Mouse (Mus musculus) neural tube, embryonic 14.5 days (tissue): Measurements from ENCODE around the gene Cdkn1c. TPM values are rescaled to one million over a fixed set of nuclear protein-coding genes. Genes with fewer than 3 reads are reported as not detected.

ENCODE experiments used
- ATAC-seq: fragments of 200-750 bp; cut with Nextera tagmentation; 2 replicates; pipeline ENCODE4 v1.8.0; 2017; ENCODE audit warnings: low read depth, mild to moderate bottlenecking, moderate TSS enrichment, moderate library complexity
- H3K27ac ChIP-seq: fragments of 300-500 bp; sonication (generic); 2 replicates; pipeline ENCODE4 v1.5.1; 2014; ENCODE audit warnings: low read depth, mild to moderate bottlenecking, control low read depth, low read length, moderate library complexity, mixed read lengths
- H3K27me3 ChIP-seq: fragments of 300-500 bp; sonication (generic); 2 replicates; pipeline ENCODE4 v1.6.1; 2014; ENCODE audit warnings: low read length; ENCODE audit not compliant: control insufficient read depth, insufficient read depth
- H3K36me3 ChIP-seq: fragments of 300-500 bp; sonication (generic); 2 replicates; pipeline ENCODE4 v1.6.1; 2014; ENCODE audit warnings: low read length, mixed read lengths; ENCODE audit not compliant: control insufficient read depth, insufficient read depth
- H3K4me1 ChIP-seq: fragments of 300-500 bp; sonication (generic); 2 replicates; pipeline ENCODE4 v1.6.1; 2014; ENCODE audit warnings: low read length; ENCODE audit not compliant: control insufficient read depth, insufficient read depth
- H3K4me2 ChIP-seq: fragments of 300-500 bp; sonication (generic); 2 replicates; pipeline ENCODE4 v1.6.1; 2014; ENCODE audit warnings: mild to moderate bottlenecking, low read depth, low read length, control low read depth
- H3K4me3 ChIP-seq: fragments of 300-500 bp; sonication (generic); 2 replicates; pipeline ENCODE4 v1.5.1; 2014; ENCODE audit warnings: low read depth, low read length, control low read depth, mixed read lengths
- H3K9ac ChIP-seq: fragments of 300-500 bp; sonication (generic); replicated peaks from 2 replicates; pipeline ENCODE4 v1.6.1; 2014; ENCODE audit warnings: low read depth, mild to moderate bottlenecking, control low read depth, low read length, mixed read lengths
- H3K9me3 ChIP-seq: fragments of 300-500 bp; sonication (generic); 2 replicates; pipeline ENCODE4 v1.6.1; 2016; ENCODE audit warnings: low read length; ENCODE audit not compliant: control insufficient read depth
- WGBS: fragments of 180-500 bp; shearing (Covaris S2); extraction: QIAGEN DNeasy Blood & Tissue Kit; methylation state at CpG from one replicate; pipeline ENCODE4 v1.1.7; 2014; 5-methylcytosine and 5-hydroxymethylcytosine counted together
- polyA plus RNA-seq: library from polyadenylated mRNA; unstranded; fragments of >200 nt; fragmentation: Nextera tagmentation; extraction: Ambion mirVana; gene quantifications from 2 replicates; pipeline ENCODE4 v1.2.1, GENCODE M21; 2014

The Cdkn1c gene
- polyA plus RNA-seq, 1 experiment from 2014 or later = 252 TPM

GRCm38 (mm10) chr7:143445651-143446460, 15.0 kb downstream of the Cdkn1c start:
- peaks cover 10% of the 10 kb centered on the region; the same call in 1 of the 2 replicates for H3K4me1 ChIP-seq
- 3% methylated on average over 45 of the region's 53 CpGs for WGBS

GRCm38 (mm10) chr7:143444955-143445648, 15.7 kb downstream of the Cdkn1c start:
- H3K4me3 ChIP-seq = peak overlapping the region; percentile 28
- H3K9me3 ChIP-seq = no peaks in the 10 kb centered on the region
- 0 out of 2 replicates have a peak, but pooled peaks cover 3% of the 10 kb centered on the region for H3K27me3 ChIP-seq
- peak overlapping the region; percentile 56 for H3K9ac ChIP-seq
- no peaks in the 10 kb centered on the region for H3K36me3 ChIP-seq
- ATAC-seq = peak; percentile 57
- H3K4me2 ChIP-seq = peak overlapping the region; percentile 55
- WGBS = 1% methylated on average over 55 of the region's 55 CpGs
- H3K4me1 ChIP-seq = peaks cover 10% of the 10 kb centered on the region; the same call in 1 of the 2 replicates
- peak overlapping the region; percentile 73 for H3K27ac ChIP-seq

More at GRCm38 (mm10) chr7:143445651-143446460, 15.0 kb downstream of the Cdkn1c start:
- H3K27ac ChIP-seq = peak overlapping the region; percentile 73
- no peaks in the 10 kb centered on the region for H3K36me3 ChIP-seq
- peak overlapping the region; percentile 28 for H3K4me3 ChIP-seq
- H3K9me3 ChIP-seq = no peaks in the 10 kb centered on the region
- ATAC-seq = peak; percentile 60; the same call in 1 of the 2 replicates
- H3K27me3 ChIP-seq = 0 out of 2 replicates have a peak, but pooled peaks cover 3% of the 10 kb centered on the region
- peak overlapping the region; percentile 56 for H3K9ac ChIP-seq
- H3K4me2 ChIP-seq = peak overlapping the region; percentile 55

GRCm38 (mm10) chr7:143444580-143444954, 16.3 kb downstream of the Cdkn1c start:
- 15% methylated on average over 8 of the region's 8 CpGs for WGBS
- Histone ChIP-seq H3K27ac (no peak overlapping the region), H3K36me3 (no peaks in the 10 kb centered on the region), H3K9ac (no peak overlapping the region), H3K9me3 (no peaks in the 10 kb centered on the region), H3K27me3 (0 out of 2 replicates have a peak, but pooled peaks cover 3% of the 10 kb centered on the region), H3K4me3 (no peak overlapping the region), H3K4me1 (peaks cover 10% of the 10 kb centered on the region; the same call in 1 of the 2 replicates), H3K4me2 (peak overlapping the region; percentile 55)
- no peak for ATAC-seq

GRCm38 (mm10) chr7:143438965-143439364, 21.9 kb downstream of the Cdkn1c start:
- Histone ChIP-seq H3K9me3 (no peaks in the 10 kb centered on the region), H3K4me1 (peaks cover 12% of the 10 kb centered on the region; the same call in 1 of the 2 replicates), H3K9ac (no peak overlapping the region), H3K4me2 (no peak overlapping the region), H3K4me3 (no peak overlapping the region), H3K27ac (no peak overlapping the region), H3K27me3 (no peaks in the 10 kb centered on the region), H3K36me3 (no peaks in the 10 kb centered on the region)
- ATAC-seq = no peak
- WGBS = 74% methylated on average over 1 of the region's 1 CpGs

- H3K4me3 ChIP-seq = peak overlapping the region; percentile 38
- H3K4me1 ChIP-seq = peaks cover 9% of the 10 kb centered on the region; the same call in 1 of the 2 replicates
- no peaks in the 10 kb centered on the region for H3K27me3 ChIP-seq
- H3K27ac ChIP-seq = peak overlapping the region; percentile 40; the same call in 1 of the 2 replicates
- H3K36me3 ChIP-seq = no peaks in the 10 kb centered on the region
- WGBS = 1% methylated on average over 53 of the region's 63 CpGs
- peak overlapping the region; percentile 63 for H3K9ac ChIP-seq
- peak; percentile 69 for ATAC-seq
- no peaks in the 10 kb centered on the region for H3K9me3 ChIP-seq
- peak overlapping the region; percentile 90 for H3K4me2 ChIP-seq
Measured at GRCm38 (mm10) chr7:143437894-143438581, 22.8 kb downstream of the Cdkn1c start.

GRCm38 (mm10) chr7:143437231-143437893, 23.5 kb downstream of the Cdkn1c start:
- Histone ChIP-seq H3K4me2 (peak overlapping the region; percentile 90), H3K4me1 (peaks cover 9% of the 10 kb centered on the region; the same call in 1 of the 2 replicates), H3K9ac (peak overlapping the region; percentile 63), H3K4me3 (peak overlapping the region; percentile 38), H3K27ac (peak overlapping the region; percentile 40; the same call in 1 of the 2 replicates), H3K9me3 (no peaks in the 10 kb centered on the region), H3K36me3 (no peaks in the 10 kb centered on the region), H3K27me3 (no peaks in the 10 kb centered on the region)
- WGBS = 35% methylated on average over 9 of the region's 18 CpGs
- ATAC-seq = 0 out of 2 replicates have a peak, but pooled peaks have one; percentile 38

- H3K36me3 ChIP-seq = no peaks in the 10 kb centered on the region
- no peaks in the 10 kb centered on the region for H3K9me3 ChIP-seq
- WGBS = 39% methylated on average over 7 of the region's 7 CpGs
- H3K4me3 ChIP-seq = no peak overlapping the region
- no peaks in the 10 kb centered on the region for H3K27me3 ChIP-seq
- peaks cover 14% of the 10 kb centered on the region; the same call in 1 of the 2 replicates for H3K4me1 ChIP-seq
- H3K9ac ChIP-seq = no peak overlapping the region
- no peak for ATAC-seq
- H3K4me2 ChIP-seq = no peak overlapping the region
- H3K27ac ChIP-seq = no peak overlapping the region
Measured at GRCm38 (mm10) chr7:143433331-143433730, 27.5 kb downstream of the Cdkn1c start.

GRCm38 (mm10) chr7:143432631-143433030, 28.2 kb downstream of the Cdkn1c start:
- H3K27ac ChIP-seq = no peak overlapping the region
- H3K4me1 ChIP-seq = peaks cover 9% of the 10 kb centered on the region; the same call in 1 of the 2 replicates
- no peaks in the 10 kb centered on the region for H3K9me3 ChIP-seq
- WGBS = 85% methylated on average over 1 of the region's 1 CpGs
- ATAC-seq = no peak
- no peak overlapping the region for H3K4me2 ChIP-seq
- no peak overlapping the region for H3K4me3 ChIP-seq
- no peaks in the 10 kb centered on the region for H3K27me3 ChIP-seq
- no peak overlapping the region for H3K9ac ChIP-seq
- H3K36me3 ChIP-seq = no peaks in the 10 kb centered on the region
